Mouse (Mus musculus): Measurements from ENCODE around the gene Kctd13. TPM values are rescaled to one million over a fixed set of nuclear protein-coding genes. Genes with fewer than 3 reads are reported as not detected.

Gene Kctd13
- polyA plus RNA-seq, 1 experiment from 2014 or later: 5.0 TPM

GRCm38 (mm10) chr7:126983113-126983512, 54.4 kb downstream of the Kctd13 start:
- Histone ChIP-seq H3K4me1 (replicated peaks) (peaks cover 28% of the 10 kb centered on the region), H3K9me3 (replicated peaks) (no peaks in the 10 kb centered on the region), H3K4me2 (no peak overlapping the region), H3K27me3 (no peaks in the 10 kb centered on the region), H3K36me3 (replicated peaks) (peaks cover 25% of the 10 kb centered on the region), H3K4me3 (replicated peaks) (no peak overlapping the region), H3K27ac (replicated peaks) (no peak overlapping the region), H3K9ac (no peak overlapping the region)
- WGBS (ENCODE audit: insufficient replicate concordance): 71% methylated on average over 7 of the region's 7 CpGs
- no peak for ATAC-seq (ENCODE audit: insufficient read depth)

- Histone ChIP-seq H3K4me3 (replicated peaks) (no peak overlapping the region), H3K27me3 (no peaks in the 10 kb centered on the region), H3K36me3 (replicated peaks) (peaks cover 8% of the 10 kb centered on the region), H3K4me1 (replicated peaks) (peaks cover 13% of the 10 kb centered on the region; the same call in 1 of the 2 replicates), H3K9ac (no peak overlapping the region), H3K9me3 (replicated peaks) (no peaks in the 10 kb centered on the region), H3K27ac (replicated peaks) (no peak overlapping the region), H3K4me2 (no peak overlapping the region)
- ATAC-seq (ENCODE audit: insufficient read depth): no peak
- 52% methylated on average over 10 of the region's 10 CpGs for WGBS (ENCODE audit: insufficient replicate concordance)
Observed at GRCm38 (mm10) chr7:126984667-126985444, 56.2 kb downstream of the Kctd13 start.

GRCm38 (mm10) chr7:126986319-126986718, 57.6 kb downstream of the Kctd13 start:
- Histone ChIP-seq H3K36me3 (replicated peaks) (no peaks in the 10 kb centered on the region), H3K4me3 (replicated peaks) (no peak overlapping the region), H3K27me3 (no peaks in the 10 kb centered on the region), H3K9me3 (replicated peaks) (no peaks in the 10 kb centered on the region), H3K9ac (no peak overlapping the region), H3K4me2 (no peak overlapping the region), H3K4me1 (replicated peaks) (peaks cover 9% of the 10 kb centered on the region; the same call in 1 of the 2 replicates), H3K27ac (replicated peaks) (no peak overlapping the region)
- no peak for ATAC-seq (ENCODE audit: insufficient read depth)
- WGBS (ENCODE audit: insufficient replicate concordance): 47% methylated on average over 9 of the region's 9 CpGs

GRCm38 (mm10) chr7:126988816-126989215, 60.1 kb downstream of the Kctd13 start:
- ATAC-seq (ENCODE audit: insufficient read depth): no peak
- 65% methylated on average over 8 of the region's 8 CpGs for WGBS (ENCODE audit: insufficient replicate concordance)
- Histone ChIP-seq H3K36me3 (replicated peaks) (no peaks in the 10 kb centered on the region), H3K27me3 (no peaks in the 10 kb centered on the region), H3K27ac (replicated peaks) (no peak overlapping the region), H3K9ac (no peak overlapping the region), H3K4me1 (replicated peaks) (no peaks in the 10 kb centered on the region), H3K4me3 (replicated peaks) (no peak overlapping the region), H3K9me3 (replicated peaks) (no peaks in the 10 kb centered on the region), H3K4me2 (no peak overlapping the region)

Other genes with a start within 250 kb of the Kctd13 start
- gene Bola2, start 233.5 kb upstream of the Kctd13 start, polyA plus RNA-seq (2015; fragmentation: Nextera tagmentation; extraction: Ambion mirVana): 71.8 and 82.7 TPM in 2 replicates
- 3.0 TPM in 2 replicates for gene Slx1b, start 233.1 kb upstream of the Kctd13 start, polyA plus RNA-seq (2015; fragmentation: Nextera tagmentation; extraction: Ambion mirVana)
- gene Coro1a, start 221.1 kb upstream of the Kctd13 start, polyA plus RNA-seq (2015; fragmentation: Nextera tagmentation; extraction: Ambion mirVana): 109 and 118 TPM in 2 replicates
- gene Mapk3, start 169.3 kb upstream of the Kctd13 start, polyA plus RNA-seq (2015; fragmentation: Nextera tagmentation; extraction: Ambion mirVana): 20.0 and 23.5 TPM in 2 replicates
- 0.74 and 0.84 TPM in 2 replicates for gene Gdpd3, start 162.5 kb upstream of the Kctd13 start, polyA plus RNA-seq (2015; fragmentation: Nextera tagmentation; extraction: Ambion mirVana)
- 103 and 119 TPM in 2 replicates for gene Ypel3, start 151.9 kb upstream of the Kctd13 start, polyA plus RNA-seq (2015; fragmentation: Nextera tagmentation; extraction: Ambion mirVana)
- 0.50 and 0.79 TPM in 2 replicates for gene Tbx6, start 147.4 kb upstream of the Kctd13 start, polyA plus RNA-seq (2015; fragmentation: Nextera tagmentation; extraction: Ambion mirVana)
- gene Ppp4c, start 136.4 kb upstream of the Kctd13 start, polyA plus RNA-seq (2015; fragmentation: Nextera tagmentation; extraction: Ambion mirVana): 107 and 113 TPM in 2 replicates
- gene Fam57b, start 131.2 kb upstream of the Kctd13 start, polyA plus RNA-seq (2015; fragmentation: Nextera tagmentation; extraction: Ambion mirVana): not detected in 2 replicates
- not detected in 2 replicates for gene 4930451I11Rik, start 97.2 kb upstream of the Kctd13 start, polyA plus RNA-seq (2015; fragmentation: Nextera tagmentation; extraction: Ambion mirVana)
- gene Doc2a, start 81.5 kb upstream of the Kctd13 start, polyA plus RNA-seq (2015; fragmentation: Nextera tagmentation; extraction: Ambion mirVana): 0.09 TPM in 1 of 2 replicates, not detected in the other
- gene Hirip3, start 66.9 kb upstream of the Kctd13 start, polyA plus RNA-seq (2015; fragmentation: Nextera tagmentation; extraction: Ambion mirVana): 8.6 and 13.6 TPM in 2 replicates
- gene Ino80e, start 66.5 kb upstream of the Kctd13 start, polyA plus RNA-seq (2015; fragmentation: Nextera tagmentation; extraction: Ambion mirVana): 29.4 and 33.9 TPM in 2 replicates
- 11.3 and 12.9 TPM in 2 replicates for gene Taok2, start 44.2 kb upstream of the Kctd13 start, polyA plus RNA-seq (2015; fragmentation: Nextera tagmentation; extraction: Ambion mirVana)
- 17.0 and 19.3 TPM in 2 replicates for gene Tmem219, start 6.0 kb upstream of the Kctd13 start, polyA plus RNA-seq (2015; fragmentation: Nextera tagmentation; extraction: Ambion mirVana)
- not detected in 2 replicates for gene Asphd1, start 20.7 kb downstream of the Kctd13 start, polyA plus RNA-seq (2015; fragmentation: Nextera tagmentation; extraction: Ambion mirVana)
- gene Sez6l2, start 21.7 kb downstream of the Kctd13 start, polyA plus RNA-seq (2015; fragmentation: Nextera tagmentation; extraction: Ambion mirVana): 0.07 and 0.12 TPM in 2 replicates
- gene Cdipt, start 47.0 kb downstream of the Kctd13 start, polyA plus RNA-seq (2015; fragmentation: Nextera tagmentation; extraction: Ambion mirVana): 44.8 and 51.7 TPM in 2 replicates
- gene Cdiptos, start 47.2 kb downstream of the Kctd13 start, polyA plus RNA-seq (2015; fragmentation: Nextera tagmentation; extraction: Ambion mirVana): 0.46 and 0.63 TPM in 2 replicates
- gene Mvp, start 85.7 kb downstream of the Kctd13 start, polyA plus RNA-seq (2015; fragmentation: Nextera tagmentation; extraction: Ambion mirVana): 9.2 TPM in 2 replicates
- not detected in 2 replicates for gene Pagr1b, start 87.6 kb downstream of the Kctd13 start, polyA plus RNA-seq (2015; fragmentation: Nextera tagmentation; extraction: Ambion mirVana)
- gene Pagr1a, start 88.5 kb downstream of the Kctd13 start, polyA plus RNA-seq (2015; fragmentation: Nextera tagmentation; extraction: Ambion mirVana): 32.8 and 39.1 TPM in 2 replicates
- gene Gm42742, start 92.2 kb downstream of the Kctd13 start, polyA plus RNA-seq (2015; fragmentation: Nextera tagmentation; extraction: Ambion mirVana): 3.6 and 4.0 TPM in 2 replicates
- 0.13 and 0.56 TPM in 2 replicates for gene Prrt2, start 92.3 kb downstream of the Kctd13 start, polyA plus RNA-seq (2015; fragmentation: Nextera tagmentation; extraction: Ambion mirVana)
- 38.1 and 45.7 TPM in 2 replicates for gene Maz, start 98.2 kb downstream of the Kctd13 start, polyA plus RNA-seq (2015; fragmentation: Nextera tagmentation; extraction: Ambion mirVana)
- gene Kif22, start 113.6 kb downstream of the Kctd13 start, polyA plus RNA-seq (2015; fragmentation: Nextera tagmentation; extraction: Ambion mirVana): 108 and 111 TPM in 2 replicates
- 0.24 and 0.33 TPM in 2 replicates for gene Zg16, start 158.4 kb downstream of the Kctd13 start, polyA plus RNA-seq (2015; fragmentation: Nextera tagmentation; extraction: Ambion mirVana)
- 8.2 and 9.5 TPM in 2 replicates for gene AI467606, start 162.5 kb downstream of the Kctd13 start, polyA plus RNA-seq (2015; fragmentation: Nextera tagmentation; extraction: Ambion mirVana)
- 65.5 and 76.7 TPM in 2 replicates for gene Qprt, start 193.3 kb downstream of the Kctd13 start, polyA plus RNA-seq (2015; fragmentation: Nextera tagmentation; extraction: Ambion mirVana)
- gene Spn, start 208.9 kb downstream of the Kctd13 start, polyA plus RNA-seq (2015; fragmentation: Nextera tagmentation; extraction: Ambion mirVana): 6.7 and 6.8 TPM in 2 replicates

Data from liver, embryonic 15.5 days (tissue).